Mouse (Mus musculus) kidney, adult 2 months (tissue): ENCODE data around the gene Zscan10.

Source experiments
- CTCF ChIP-seq: fragments of 200-500 bp; conservative IDR thresholded peaks from 2 replicates; pipeline ENCODE4 v1.5.1; 2011; ENCODE audit warnings: low read depth, mild to moderate bottlenecking, control low read depth, low read length, moderate library complexity, mixed read lengths; ENCODE audit not compliant: insufficient read depth, insufficient read length
- POLR2A ChIP-seq: fragments of 200-500 bp; IDR thresholded peaks from one replicate; pipeline ENCODE4 v1.6.1; 2011; ENCODE audit warnings: low read depth, low read length, control low read depth

DNA sequence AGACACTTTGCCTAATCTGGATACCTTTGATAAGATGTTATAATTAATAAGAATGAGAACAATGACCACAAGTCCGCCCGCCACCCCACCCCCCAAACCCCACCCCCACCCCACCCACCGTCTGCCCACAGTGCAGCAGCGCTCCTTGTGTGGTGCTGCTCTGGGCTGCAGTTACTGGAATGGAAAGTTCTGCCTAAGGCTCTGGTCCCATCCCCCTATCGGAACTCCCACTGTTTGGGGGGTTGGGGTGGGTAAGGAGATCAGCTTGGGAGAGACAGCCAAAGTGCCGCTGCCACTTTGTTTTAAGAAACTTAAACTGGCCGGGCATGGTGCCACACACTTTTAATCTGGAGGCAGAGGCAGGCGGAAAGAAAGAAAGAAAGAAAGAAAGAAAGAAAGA lies 2.4 kb downstream of the Zscan10 start:
- TF ChIP-seq POLR2A (no peak), CTCF (no peak)
